Mouse (Mus musculus) myocyte (in vitro differentiated cells): ENCODE data around the gene Ccdc124. TPM values are rescaled to one million over a fixed set of nuclear protein-coding genes. Genes with fewer than 3 reads are reported as not detected.

Source experiments
- H3K27me3 ChIP-seq: one replicate; pipeline ENCODE4 v1.6.1; 2011; ENCODE audit not compliant: control insufficient read depth, insufficient read depth, insufficient read length
- H3K36me3 ChIP-seq: one replicate; pipeline ENCODE4 v1.6.1; 2011; ENCODE audit not compliant: control insufficient read depth, insufficient read depth
- H3K4me2 ChIP-seq: one replicate; pipeline ENCODE4 v1.6.1; 2011; ENCODE audit warnings: low read depth, control low read depth
- H3K4me3 ChIP-seq: one replicate; pipeline ENCODE4 v1.5.1; 2011; ENCODE audit warnings: mild to moderate bottlenecking, control low read depth, moderate library complexity
- H3K79me2 ChIP-seq: one replicate; pipeline ENCODE4 v1.6.1; 2011; ENCODE audit not compliant: control insufficient read depth, insufficient read depth
- H3ac ChIP-seq: one replicate; pipeline ENCODE4 v1.6.1; 2011; ENCODE audit not compliant: control insufficient read depth, insufficient read length
- CEBPB ChIP-seq: IDR thresholded peaks from 2 replicates; pipeline ENCODE4 v1.6.1; 2011; ENCODE audit warnings: mild to moderate bottlenecking, moderate library complexity; ENCODE audit not compliant: poor library complexity, insufficient read depth, severe bottlenecking
- E2F4 ChIP-seq: IDR thresholded peaks from one replicate; pipeline ENCODE4 v1.6.1; 2011; ENCODE audit warnings: mild to moderate bottlenecking, control low read depth, moderate library complexity; ENCODE audit not compliant: insufficient read depth
- MAX ChIP-seq: IDR thresholded peaks from one replicate; pipeline ENCODE4 v1.6.1; 2011; ENCODE audit warnings: low read depth, mild to moderate bottlenecking, control low read depth
- MYOD1 ChIP-seq, 3 experiments: IDR thresholded peaks; one replicate each; pipeline ENCODE4 v1.6.1; 2011; ENCODE audit warnings: control low read depth in 2 of 3, low read depth in 2 of 3, mild to moderate bottlenecking in 2 of 3, moderate library complexity in 1 of 3; ENCODE audit not compliant: insufficient read length in 2 of 3, control insufficient read depth in 1 of 3
- MYOG ChIP-seq, 3 experiments: IDR thresholded peaks; one replicate each; pipeline ENCODE4 v1.6.1; 2011; ENCODE audit warnings: control low read depth in 2 of 3, low read depth in 2 of 3, mild to moderate bottlenecking in 2 of 3; ENCODE audit not compliant: insufficient read length in 2 of 3, control insufficient read depth in 1 of 3, insufficient read depth in 1 of 3
- POLR2A ChIP-seq: IDR thresholded peaks from one replicate; pipeline ENCODE4 v1.6.1; 2011; ENCODE audit warnings: low read depth, mild to moderate bottlenecking, control low read depth, moderate library complexity; ENCODE audit not compliant: insufficient read length
- POLR2AphosphoS2 ChIP-seq: IDR thresholded peaks from one replicate; pipeline ENCODE4 v1.6.1; 2011; ENCODE audit warnings: low read depth, control low read depth; ENCODE audit not compliant: insufficient read length
- REST ChIP-seq: IDR thresholded peaks from one replicate; pipeline ENCODE4 v1.6.1; 2011; ENCODE audit warnings: mild to moderate bottlenecking, control low read depth, moderate library complexity; ENCODE audit not compliant: insufficient read depth, insufficient read length
- SRF ChIP-seq: IDR thresholded peaks from one replicate; pipeline ENCODE4 v1.6.1; 2011; ENCODE audit warnings: low read depth; ENCODE audit not compliant: control insufficient read depth, insufficient read length
- TCF12 ChIP-seq: IDR thresholded peaks from one replicate; pipeline ENCODE4 v1.6.1; 2011; ENCODE audit warnings: mild to moderate bottlenecking, control low read depth; ENCODE audit not compliant: poor library complexity, insufficient read depth, severe bottlenecking
- TCF3 ChIP-seq: IDR thresholded peaks from one replicate; pipeline ENCODE4 v1.6.1; 2011; ENCODE audit warnings: low read depth, control low read depth; ENCODE audit not compliant: insufficient read length
- USF1 ChIP-seq: IDR thresholded peaks from one replicate; pipeline ENCODE4 v1.6.1; 2011; ENCODE audit warnings: low read depth, mild to moderate bottlenecking, control low read depth, moderate library complexity
- polyA plus RNA-seq: library from polyadenylated mRNA; unstranded; fragments of >200 nt; fragmentation: generic; extraction: Trizol; gene quantifications from one replicate; pipeline ENCODE4 v1.2.1, GENCODE M21; 2012; ENCODE audit warnings: missing spikeins

Ccdc124 gene
- polyA plus RNA-seq, 1 experiment: 141 TPM

GRCm38 (mm10) chr8:70866001-70866520, 7.7 kb downstream of the Ccdc124 start:
- no peaks in the 10 kb centered on the region for H3K27me3 ChIP-seq
- H3K4me2 ChIP-seq: peak overlapping the region; percentile 81

GRCm38 (mm10) chr8:70865350-70866000, 8.3 kb downstream of the Ccdc124 start:
- Histone ChIP-seq H3K4me3 (peak overlapping the region; percentile 33), H3K36me3 (no peaks in the 10 kb centered on the region), H3K27me3 (no peaks in the 10 kb centered on the region), H3K79me2 (no peaks in the 10 kb centered on the region), H3ac (no peak overlapping the region), H3K4me2 (peak overlapping the region; percentile 87)
- TF ChIP-seq MYOG (IDR thresholded peaks at IDR 0.05; ENCODE audit: control insufficient read depth in 1 of 3, insufficient read depth in 1 of 3, insufficient read length in 2 of 3, low read depth in 2 of 3) (no peak), SRF (no peak), REST (no peak), MYOD1 (IDR thresholded peaks at IDR 0.05; ENCODE audit: control insufficient read depth in 1 of 3, insufficient read length in 2 of 3, low read depth in 2 of 3) (peak in 1 of 3 experiments; percentile 36), USF1 (no peak), CEBPB (no peak), TCF3 (no peak), POLR2AphosphoS2 (peak; percentile 79), POLR2A (peak; percentile 82), MAX (no peak), TCF12 (no peak), E2F4 (no peak)

More at GRCm38 (mm10) chr8:70866001-70866520, 7.7 kb downstream of the Ccdc124 start:
- no peaks in the 10 kb centered on the region for H3K79me2 ChIP-seq
- H3K36me3 ChIP-seq: no peaks in the 10 kb centered on the region
- TF ChIP-seq POLR2AphosphoS2: no peak
- TF ChIP-seq SRF: no peak
- TF ChIP-seq MAX: no peak
- TF ChIP-seq CEBPB: no peak
- no peak for TF ChIP-seq POLR2A
- no peak for TF ChIP-seq USF1
- no peak for TF ChIP-seq MYOG (IDR thresholded peaks at IDR 0.05; ENCODE audit: control insufficient read depth in 1 of 3, insufficient read depth in 1 of 3, insufficient read length in 2 of 3, low read depth in 2 of 3)
- no peak for TF ChIP-seq E2F4
- no peak for TF ChIP-seq MYOD1 (IDR thresholded peaks at IDR 0.05; ENCODE audit: control insufficient read depth in 1 of 3, insufficient read length in 2 of 3, low read depth in 2 of 3)
- H3ac ChIP-seq: no peak overlapping the region
- H3K4me3 ChIP-seq: peak overlapping the region; percentile 33

- no peaks in the 10 kb centered on the region for H3K79me2 ChIP-seq
- peak overlapping the region; percentile 87 for H3K4me2 ChIP-seq
- TF ChIP-seq POLR2AphosphoS2 (peak; percentile 41), POLR2A (peak; percentile 63), TCF12 (no peak), MYOG (IDR thresholded peaks at IDR 0.05; ENCODE audit: control insufficient read depth in 1 of 3, insufficient read depth in 1 of 3, insufficient read length in 2 of 3, low read depth in 2 of 3) (no peak), MYOD1 (IDR thresholded peaks at IDR 0.05; ENCODE audit: control insufficient read depth in 1 of 3, insufficient read length in 2 of 3, low read depth in 2 of 3) (no peak), MAX (no peak), REST (no peak), SRF (no peak)
- H3ac ChIP-seq: no peak overlapping the region
- H3K27me3 ChIP-seq: no peaks in the 10 kb centered on the region
- no peaks in the 10 kb centered on the region for H3K36me3 ChIP-seq
- peak overlapping the region; percentile 33 for H3K4me3 ChIP-seq
These were observed 9.0 kb downstream of the Ccdc124 start for GRCm38 (mm10) chr8:70864712-70865221.

- H3K4me3 ChIP-seq: peak overlapping the region; percentile 33
- peak overlapping the region; percentile 87 for H3K4me2 ChIP-seq
- H3ac ChIP-seq: no peak overlapping the region
- no peaks in the 10 kb centered on the region for H3K79me2 ChIP-seq
- TF ChIP-seq POLR2AphosphoS2 (peak; percentile 45), REST (no peak), MYOD1 (IDR thresholded peaks at IDR 0.05; ENCODE audit: control insufficient read depth in 1 of 3, insufficient read length in 2 of 3, low read depth in 2 of 3) (peak in 1 of 3 experiments; percentile 6), TCF3 (no peak), POLR2A (peak; percentile 49)
- no peaks in the 10 kb centered on the region for H3K27me3 ChIP-seq
- H3K36me3 ChIP-seq: no peaks in the 10 kb centered on the region
These were observed 9.6 kb downstream of the Ccdc124 start for GRCm38 (mm10) chr8:70863956-70864711.
